Mouse (Mus musculus) kidney, embryonic 15.5 days (tissue): ENCODE data around the gene Mrvi1. TPM values are rescaled to one million over a fixed set of nuclear protein-coding genes. Genes with fewer than 3 reads are reported as not detected.

Experiments used
- ATAC-seq: fragments of 200-750 bp; cut with Nextera tagmentation; replicated peaks from 2 replicates; pipeline ENCODE4 v1.8.0; 2017; ENCODE audit warnings: moderate TSS enrichment; ENCODE audit not compliant: low FRiP score
- H3K27ac ChIP-seq: fragments of 300-500 bp; sonication (generic); 2 replicates; pipeline ENCODE4 v1.5.1; 2015; ENCODE audit warnings: mild to moderate bottlenecking, inconsistent platforms
- H3K27me3 ChIP-seq: fragments of 300-500 bp; sonication (generic); 2 replicates; pipeline ENCODE4 v1.6.1; 2015; ENCODE audit warnings: inconsistent platforms
- H3K36me3 ChIP-seq: fragments of 300-500 bp; sonication (generic); 2 replicates; pipeline ENCODE4 v1.6.1; 2015; ENCODE audit warnings: inconsistent platforms
- H3K4me1 ChIP-seq: fragments of 300-500 bp; sonication (generic); 2 replicates; pipeline ENCODE4 v1.6.1; 2015; ENCODE audit warnings: inconsistent platforms
- H3K4me2 ChIP-seq: fragments of 300-500 bp; sonication (generic); 2 replicates; pipeline ENCODE4 v1.6.1; 2015; ENCODE audit warnings: moderate library complexity, mild to moderate bottlenecking, inconsistent platforms
- H3K4me3 ChIP-seq: fragments of 300-500 bp; sonication (generic); replicated peaks from 2 replicates; pipeline ENCODE4 v1.5.1; 2015; ENCODE audit warnings: mild to moderate bottlenecking, inconsistent platforms
- H3K9ac ChIP-seq: fragments of 300-500 bp; sonication (generic); 2 replicates; pipeline ENCODE4 v1.6.1; 2015; ENCODE audit warnings: mild to moderate bottlenecking, inconsistent platforms
- H3K9me3 ChIP-seq: fragments of 300-500 bp; sonication (generic); replicated peaks from 2 replicates; pipeline ENCODE4 v1.6.1; 2016; ENCODE audit warnings: inconsistent platforms
- WGBS: fragments of 180-500 bp; shearing (Covaris S2); methylation state at CpG from one replicate; pipeline ENCODE4 v1.1.7; 2015; ENCODE audit warnings: mixed read lengths; 5-methylcytosine and 5-hydroxymethylcytosine counted together
- polyA plus RNA-seq: library from polyadenylated mRNA; unstranded; fragments of >200 nt; fragmentation: Nextera tagmentation; extraction: Ambion mirVana; gene quantifications from 2 replicates; pipeline ENCODE4 v1.2.1, GENCODE M21; 2015

Mrvi1 gene
- polyA plus RNA-seq, 1 experiment from 2014 or later, result 15.8 TPM

GRCm38 (mm10) chr7:110862751-110863289 lies 119.4 kb downstream of the Mrvi1 start, which contains the start of gene Lyve1:
Gene Lyve1, minus strand, starts transcription at chr7:110863239.
- Histone ChIP-seq H3K4me2 (no peak within 1 kb of the TSS), H3K4me3 (no peak within 1 kb of the TSS), H3K9me3 (no peaks in the 10 kb centered on the region), H3K4me1 (peaks cover 23% of the 10 kb centered on the region), H3K36me3 (no peaks in the 10 kb centered on the region), H3K27me3 (no peaks in the 10 kb centered on the region), H3K27ac (no peak within 1 kb of the TSS), H3K9ac (no peak within 1 kb of the TSS)
- no peak for ATAC-seq
- 63% methylated on average over 12 of the region's 12 CpGs for WGBS

- Histone ChIP-seq H3K9ac (no peak overlapping the region), H3K4me1 (peaks cover 33% of the 10 kb centered on the region), H3K9me3 (no peaks in the 10 kb centered on the region), H3K4me2 (no peak overlapping the region), H3K36me3 (no peaks in the 10 kb centered on the region), H3K27ac (peak overlapping the region; percentile 48; the same call in 1 of the 2 replicates), H3K27me3 (no peaks in the 10 kb centered on the region), H3K4me3 (no peak overlapping the region)
- 40% methylated on average over 5 of the region's 5 CpGs for WGBS
- no peak for ATAC-seq
Observed at GRCm38 (mm10) chr7:110860129-110860528, 122.1 kb downstream of the Mrvi1 start.

- peak overlapping the region; percentile 41; the same call in 1 of the 2 replicates for H3K27ac ChIP-seq
- WGBS, result 69% methylated on average over 1 of the region's 1 CpGs
- no peaks in the 10 kb centered on the region for H3K36me3 ChIP-seq
Observed at GRCm38 (mm10) chr7:110855604-110856003, 126.7 kb downstream of the Mrvi1 start.

GRCm38 (mm10) chr7:110854927-110855546 lies 127.2 kb downstream of the Mrvi1 start:
- Histone ChIP-seq H3K27ac (peak overlapping the region; percentile 41; the same call in 1 of the 2 replicates), H3K27me3 (no peaks in the 10 kb centered on the region), H3K9me3 (no peaks in the 10 kb centered on the region), H3K4me3 (no peak overlapping the region), H3K36me3 (no peaks in the 10 kb centered on the region), H3K4me2 (no peak overlapping the region), H3K9ac (no peak overlapping the region), H3K4me1 (peaks cover 49% of the 10 kb centered on the region)
- 67% methylated on average over 8 of the region's 8 CpGs for WGBS
- peak; percentile 50 for ATAC-seq

More at GRCm38 (mm10) chr7:110855604-110856003, 126.7 kb downstream of the Mrvi1 start:
- ATAC-seq, result no peak
- Histone ChIP-seq H3K27me3 (no peaks in the 10 kb centered on the region), H3K4me1 (peaks cover 52% of the 10 kb centered on the region), H3K4me2 (no peak overlapping the region), H3K9me3 (no peaks in the 10 kb centered on the region), H3K4me3 (no peak overlapping the region), H3K9ac (no peak overlapping the region)

- no peak overlapping the region for H3K4me2 ChIP-seq
- ATAC-seq, result no peak
- no peak overlapping the region for H3K9ac ChIP-seq
- WGBS, result 46% methylated on average over 3 of the region's 3 CpGs
- H3K9me3 ChIP-seq, result no peaks in the 10 kb centered on the region
- no peaks in the 10 kb centered on the region for H3K27me3 ChIP-seq
- peak overlapping the region; percentile 61; the same call in 1 of the 2 replicates for H3K27ac ChIP-seq
- no peak overlapping the region for H3K4me3 ChIP-seq
- H3K36me3 ChIP-seq, result no peaks in the 10 kb centered on the region
- H3K4me1 ChIP-seq, result peaks cover 44% of the 10 kb centered on the region
Observed at GRCm38 (mm10) chr7:110854519-110854918, 127.7 kb downstream of the Mrvi1 start.

- H3K4me3 ChIP-seq, result no peak overlapping the region
- no peak overlapping the region for H3K9ac ChIP-seq
- no peaks in the 10 kb centered on the region for H3K9me3 ChIP-seq
- no peak for ATAC-seq
- H3K27ac ChIP-seq, result peak overlapping the region; percentile 61
- H3K36me3 ChIP-seq, result no peaks in the 10 kb centered on the region
- no peak overlapping the region for H3K4me2 ChIP-seq
- peaks cover 42% of the 10 kb centered on the region for H3K4me1 ChIP-seq
- WGBS, result 57% methylated on average over 10 of the region's 10 CpGs
- H3K27me3 ChIP-seq, result no peaks in the 10 kb centered on the region
Observed at GRCm38 (mm10) chr7:110853611-110854010, 128.7 kb downstream of the Mrvi1 start.

- no peak overlapping the region for H3K4me2 ChIP-seq
- ATAC-seq, result peak; percentile 63
- peak overlapping the region; percentile 72 for H3K27ac ChIP-seq
Observed at GRCm38 (mm10) chr7:110851541-110852203, 130.6 kb downstream of the Mrvi1 start.

GRCm38 (mm10) chr7:110848371-110848770 lies 133.9 kb downstream of the Mrvi1 start:
- WGBS, result 86% methylated on average over 1 of the region's 1 CpGs
- Histone ChIP-seq H3K36me3 (no peaks in the 10 kb centered on the region), H3K9me3 (no peaks in the 10 kb centered on the region), H3K9ac (no peak overlapping the region), H3K4me3 (no peak overlapping the region), H3K27me3 (no peaks in the 10 kb centered on the region), H3K27ac (no peak overlapping the region), H3K4me2 (no peak overlapping the region), H3K4me1 (peaks cover 21% of the 10 kb centered on the region)
- no peak for ATAC-seq

More at GRCm38 (mm10) chr7:110851541-110852203, 130.6 kb downstream of the Mrvi1 start:
- Histone ChIP-seq H3K9me3 (no peaks in the 10 kb centered on the region), H3K9ac (no peak overlapping the region), H3K4me1 (peaks cover 42% of the 10 kb centered on the region), H3K27me3 (no peaks in the 10 kb centered on the region), H3K36me3 (no peaks in the 10 kb centered on the region), H3K4me3 (no peak overlapping the region)
- 48% methylated on average over 7 of the region's 7 CpGs for WGBS

- Histone ChIP-seq H3K27ac (no peak overlapping the region), H3K9me3 (no peaks in the 10 kb centered on the region), H3K36me3 (no peaks in the 10 kb centered on the region), H3K4me2 (no peak overlapping the region), H3K4me3 (no peak overlapping the region), H3K27me3 (no peaks in the 10 kb centered on the region), H3K9ac (no peak overlapping the region), H3K4me1 (peaks cover 24% of the 10 kb centered on the region)
- no peak for ATAC-seq
- 76% methylated on average over 2 of the region's 2 CpGs for WGBS
Observed at GRCm38 (mm10) chr7:110847321-110847720, 134.9 kb downstream of the Mrvi1 start.

GRCm38 (mm10) chr7:110843916-110844874 lies 138.1 kb downstream of the Mrvi1 start, which contains the start of gene Rnf141:
Gene Rnf141, minus strand, starts transcription at chr7:110844457.
- Histone ChIP-seq H3K36me3 (0 out of 2 replicates have a peak, but pooled peaks cover 3% of the 10 kb centered on the region), H3K9me3 (no peaks in the 10 kb centered on the region), H3K4me3 (peak within 1 kb of the TSS; percentile 90), H3K9ac (peak within 1 kb of the TSS; percentile 90), H3K27ac (peak within 1 kb of the TSS; percentile 97), H3K4me2 (peak within 1 kb of the TSS; percentile 71), H3K4me1 (peaks cover 8% of the 10 kb centered on the region), H3K27me3 (no peaks in the 10 kb centered on the region)
- peak; percentile 94 for ATAC-seq
- under 1% methylated on average over 42 of the region's 42 CpGs for WGBS

- no peak overlapping the region for H3K4me3 ChIP-seq
- H3K9ac ChIP-seq, result no peak overlapping the region
- WGBS, result 71% methylated on average over 4 of the region's 4 CpGs
- no peaks in the 10 kb centered on the region for H3K27me3 ChIP-seq
- H3K4me2 ChIP-seq, result no peak overlapping the region
- ATAC-seq, result no peak
- peaks cover 8% of the 10 kb centered on the region for H3K4me1 ChIP-seq
- H3K36me3 ChIP-seq, result peaks cover 14% of the 10 kb centered on the region
- no peak overlapping the region for H3K27ac ChIP-seq
- H3K9me3 ChIP-seq, result no peaks in the 10 kb centered on the region
Observed at GRCm38 (mm10) chr7:110840332-110840731, 141.9 kb downstream of the Mrvi1 start.
